Mouse (Mus musculus) ES-Bruce4 (cell line): ENCODE measurements around the gene Rwdd1.

ENCODE experiments used
- CTCF ChIP-seq: IDR thresholded peaks from one replicate; pipeline ENCODE4 v1.8.1; 2011; ENCODE audit warnings: low read depth, low read length
- EP300 ChIP-seq: IDR thresholded peaks from 2 replicates; pipeline ENCODE4 v1.6.1; 2011; ENCODE audit warnings: low read depth, low read length; ENCODE audit not compliant: insufficient read depth
- POLR2A ChIP-seq: IDR thresholded peaks from one replicate; pipeline ENCODE4 v1.8.1; 2011; ENCODE audit warnings: low read length; ENCODE audit not compliant: insufficient read depth

- no peak for TF ChIP-seq CTCF
- TF ChIP-seq POLR2A, result no peak
- no peak for TF ChIP-seq EP300
These were observed 44.5 kb downstream of the Rwdd1 start for GRCm38 (mm10) chr10:33974781-33975494.
